Mouse (Mus musculus) layer of hippocampus, adult 18-20 months (tissue): ENCODE measurements around the gene Npas3. TPM values are rescaled to one million over a fixed set of nuclear protein-coding genes. Genes with fewer than 3 reads are reported as not detected.

Source experiments
- DNase-seq, 2 experiments: peaks; one replicate each; pipeline ENCODE4 v3.0.0; 2022; ENCODE audit warnings: low spot score in 2 of 2
- total RNA-seq, 2 experiments: library from RNA; stranded (reverse); gene quantifications; 2 replicates each; pipeline ENCODE4 v1.2.3; 2021

Npas3 gene
- total RNA-seq, 2 experiments from 2014 or later: 23.5 to 24.8 TPM

DNA sequence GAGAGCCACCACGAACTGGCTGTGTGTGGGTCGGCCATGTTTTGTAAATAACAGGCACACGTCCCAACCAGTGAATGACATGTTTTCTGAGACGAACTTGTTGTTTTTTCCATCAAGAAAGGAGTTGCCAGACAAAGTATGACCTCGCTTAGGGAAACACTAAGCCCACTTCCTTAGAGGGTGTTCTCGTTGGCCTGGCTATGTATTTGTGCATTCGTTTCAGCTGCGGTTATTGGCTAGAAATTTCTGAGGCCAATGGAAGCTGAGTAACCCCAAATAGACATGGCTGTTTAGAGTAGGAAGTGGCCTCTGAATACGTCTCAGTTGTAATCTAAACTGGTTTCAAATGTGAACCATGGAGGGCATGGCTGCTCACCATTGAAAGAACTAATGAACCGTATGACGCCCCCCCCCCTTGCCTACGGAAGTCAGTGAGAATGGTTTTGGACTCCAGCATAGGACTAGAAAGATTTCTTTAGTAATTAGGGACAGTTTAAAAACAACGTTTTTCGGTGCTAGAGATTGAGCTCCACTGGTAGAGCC is 523.0 kb downstream of the Npas3 start:
- DNase-seq: no peak

DNA sequence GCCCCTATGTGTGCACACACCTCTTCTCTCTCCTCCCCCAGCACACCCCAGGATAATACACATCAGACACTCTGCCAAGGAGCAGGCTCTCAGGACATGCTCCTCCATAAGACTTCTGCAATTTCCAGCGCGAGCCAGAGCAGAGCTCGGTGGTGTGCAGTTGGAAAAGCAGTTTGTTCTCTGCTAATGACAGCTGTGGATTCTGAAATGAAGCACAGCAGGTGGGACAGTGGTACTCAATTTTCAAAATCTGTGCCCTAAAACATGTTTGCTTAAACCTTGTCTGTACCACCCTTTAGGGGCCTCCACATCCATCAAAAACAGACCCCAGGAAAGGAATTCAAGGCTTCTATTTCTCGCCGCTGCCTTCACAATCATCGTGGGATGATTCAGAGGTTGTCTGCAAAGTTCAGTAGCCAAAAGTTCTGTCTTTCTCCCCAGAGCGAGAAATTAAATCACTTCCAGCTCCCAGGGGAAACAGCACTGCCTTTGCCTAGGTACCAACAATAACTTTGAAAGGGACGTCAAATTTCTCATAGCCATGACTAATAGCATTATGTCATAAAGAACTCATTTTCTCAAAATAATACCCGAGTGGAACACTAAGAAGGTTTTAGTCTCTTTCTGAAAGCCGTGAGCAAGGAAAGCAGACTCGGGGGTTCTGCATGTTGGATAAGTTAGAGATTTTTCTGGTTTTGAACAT is 533.5 kb downstream of the Npas3 start:
- no peak for DNase-seq

DNA sequence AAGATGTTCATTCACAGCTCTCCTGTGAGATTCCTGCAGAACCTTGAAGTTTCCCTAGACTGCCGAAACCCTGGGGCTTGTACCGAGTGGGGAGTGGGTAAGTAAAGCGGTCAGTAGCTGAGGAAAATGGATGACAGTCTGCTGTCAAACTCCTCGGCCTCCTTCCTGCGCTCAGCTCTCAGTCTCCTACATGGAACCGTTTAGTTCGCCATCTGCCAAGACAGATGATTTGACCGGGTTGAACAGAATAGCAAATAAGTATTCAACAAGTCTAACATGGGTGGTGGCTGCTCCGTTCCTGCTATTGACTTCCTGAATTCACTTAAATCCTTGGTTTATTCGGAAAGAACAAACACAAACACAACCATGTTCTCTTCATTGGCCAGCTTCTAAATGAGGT is 541.0 kb downstream of the Npas3 start:
- DNase-seq: peak in 1 of 2 experiments; percentile 37

DNA sequence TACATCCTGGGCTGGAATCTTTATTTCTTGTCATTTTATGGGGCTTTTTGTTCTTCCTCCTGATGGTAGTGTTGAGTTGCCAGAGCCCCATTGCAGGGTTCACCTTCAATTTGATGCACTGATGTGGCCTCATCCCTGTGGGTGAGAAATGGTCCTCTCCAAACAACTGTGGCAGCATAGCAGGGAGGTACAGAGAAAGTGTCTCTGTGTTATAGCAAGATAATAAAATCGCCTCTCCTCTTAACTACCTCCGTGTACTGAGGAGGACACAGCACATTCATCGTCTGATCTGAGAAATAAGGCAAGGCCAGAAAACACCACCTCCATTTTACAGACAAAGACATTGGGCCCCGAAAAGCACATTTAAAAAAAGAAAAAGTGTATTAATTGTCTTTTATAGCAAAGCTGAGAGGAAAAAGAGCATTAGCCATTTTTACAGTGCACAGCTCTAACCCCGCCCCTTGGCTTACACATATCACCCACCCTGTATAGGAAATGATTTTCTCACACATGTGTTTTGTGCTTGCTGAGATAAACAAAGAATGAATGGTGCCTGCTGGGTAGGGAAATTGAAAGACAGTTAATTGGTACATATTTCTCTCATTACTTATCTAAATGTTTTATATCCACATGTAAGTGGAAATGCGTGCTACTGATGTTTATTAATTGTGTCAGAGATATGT is 546.4 kb downstream of the Npas3 start:
- no peak for DNase-seq

DNA sequence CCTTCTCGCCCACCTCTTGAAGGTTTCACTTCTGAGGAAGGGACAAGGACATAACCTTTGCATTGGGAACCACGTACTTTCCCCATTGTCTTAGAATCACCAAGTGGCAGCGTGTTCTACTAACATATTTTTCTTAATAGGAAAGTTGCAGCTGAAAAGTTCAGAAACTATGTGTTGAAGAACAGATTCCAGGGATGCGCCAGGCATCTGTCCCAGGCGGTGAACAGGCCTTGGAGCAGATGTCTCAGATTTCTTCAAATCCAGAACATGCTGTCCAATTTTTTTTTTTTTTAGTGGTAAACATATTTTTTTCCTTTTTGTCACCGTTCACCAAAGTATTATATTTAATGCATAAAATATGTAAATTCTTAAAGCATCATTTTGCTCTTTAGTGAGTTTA is 553.4 kb downstream of the Npas3 start:
- DNase-seq: peak; percentile 37 to 60

DNA sequence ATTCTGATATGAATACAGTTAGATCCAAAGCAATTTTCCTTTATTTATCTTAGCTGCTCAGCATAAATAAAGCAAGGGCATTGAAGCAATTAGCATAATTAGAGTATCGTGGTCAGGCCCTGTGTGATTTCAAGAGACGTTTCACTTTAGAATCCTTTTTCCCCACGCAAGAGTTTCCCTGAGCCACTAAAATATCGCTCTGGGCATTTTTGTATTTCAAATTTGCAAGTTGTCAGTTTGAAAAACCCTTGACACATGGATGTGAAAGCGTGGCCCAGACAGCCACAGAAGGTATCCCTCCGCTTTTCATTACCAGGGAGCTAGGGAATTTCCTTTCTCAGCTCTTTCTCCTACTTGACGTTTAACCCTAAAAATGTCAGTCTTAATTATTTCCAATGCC is 553.9 kb downstream of the Npas3 start:
- DNase-seq: no peak

DNA sequence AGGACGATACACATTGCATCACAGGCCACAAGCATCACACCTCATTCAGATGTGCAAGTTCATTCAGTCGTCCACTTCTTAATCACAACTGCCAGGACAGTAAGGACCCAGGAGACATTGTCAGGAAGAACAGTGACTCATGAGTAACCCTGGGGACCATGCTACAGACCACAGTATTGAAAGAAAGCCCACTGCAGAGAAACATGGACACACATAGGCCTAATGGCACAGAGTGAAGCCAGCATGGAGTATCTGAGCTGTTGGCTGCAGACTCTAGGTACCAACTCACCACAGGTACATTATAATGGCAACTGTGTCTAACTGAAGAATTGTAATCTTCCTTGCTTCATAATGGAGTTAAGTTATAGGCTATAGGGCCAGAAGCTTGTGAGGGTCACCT is 561.6 kb downstream of the Npas3 start:
- DNase-seq: no peak

DNA sequence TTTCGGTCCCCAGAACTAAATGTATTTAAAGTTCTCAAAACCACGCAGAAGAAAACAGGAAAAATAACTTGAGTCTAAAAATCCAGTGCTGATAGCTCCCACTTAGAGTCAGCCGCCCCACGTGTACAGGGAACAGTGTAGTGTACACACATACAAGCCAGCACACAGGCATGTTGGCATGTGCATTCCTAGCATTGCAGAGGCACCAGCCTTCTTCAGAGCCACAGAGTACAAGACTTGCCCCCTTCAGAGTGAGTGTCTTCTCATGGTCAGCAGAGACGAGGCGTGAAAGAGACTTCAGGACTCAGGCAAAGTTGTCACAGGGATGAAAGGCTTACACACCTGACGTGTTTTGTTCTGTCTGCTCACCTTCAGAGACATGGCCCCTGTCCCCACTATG is 565.8 kb downstream of the Npas3 start:
- DNase-seq: no peak

DNA sequence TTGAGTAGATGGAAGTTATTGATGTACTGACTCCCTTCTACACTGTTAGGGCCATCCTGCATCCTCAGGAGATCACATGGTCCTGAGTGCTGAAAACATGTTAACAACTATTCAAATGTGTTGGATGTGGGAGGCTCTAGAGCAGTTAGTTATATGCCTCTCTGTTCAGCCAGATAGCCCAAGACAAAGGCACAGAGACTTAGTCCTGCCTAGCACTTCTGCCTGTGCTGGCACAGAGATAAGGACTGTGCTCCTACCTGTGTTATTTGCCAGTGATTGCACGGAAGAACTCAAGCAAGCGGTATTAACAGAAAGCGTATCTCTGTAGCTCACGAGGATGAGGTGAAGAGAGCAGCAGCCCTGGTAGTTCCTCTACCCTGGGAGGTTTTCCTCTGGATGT is 571.5 kb downstream of the Npas3 start:
- DNase-seq: no peak

DNA sequence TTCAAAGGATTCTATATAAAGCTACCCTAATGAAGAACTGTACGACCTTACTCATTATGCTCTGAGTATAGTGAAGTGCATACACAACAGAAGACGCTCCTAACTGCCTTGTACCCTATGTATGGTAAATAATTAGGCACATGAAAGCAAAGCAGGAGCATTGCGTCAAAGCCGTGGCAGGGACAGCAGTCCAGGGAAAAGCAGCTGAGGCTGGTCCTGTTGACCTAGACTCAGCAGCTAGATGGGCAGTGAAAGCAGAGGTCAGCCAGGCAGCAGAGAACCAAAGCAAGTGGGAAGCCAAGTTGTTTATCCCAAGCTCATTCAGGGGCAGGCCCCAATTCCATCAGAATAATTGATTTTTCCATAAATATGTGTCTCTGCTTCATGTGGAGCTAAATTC is 574.4 kb downstream of the Npas3 start:
- no peak for DNase-seq

DNA sequence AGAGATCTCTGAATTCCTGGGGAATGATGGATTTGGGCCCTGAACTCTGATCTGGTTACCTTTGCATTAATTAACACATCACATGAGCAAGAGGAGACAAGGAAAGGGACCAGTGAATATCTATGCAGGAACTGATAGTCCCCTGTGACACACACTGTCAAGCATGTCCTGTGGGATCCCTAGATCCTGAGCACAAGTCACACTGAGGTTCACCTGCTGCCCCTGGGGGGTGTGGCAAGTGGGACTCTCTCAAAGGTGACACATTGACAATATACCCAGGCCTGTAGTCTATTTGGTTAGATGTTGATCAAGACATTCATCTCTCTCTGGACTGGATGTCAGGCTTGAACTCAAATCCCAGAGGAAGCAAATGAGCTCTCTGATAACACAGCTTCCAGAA is 576.8 kb downstream of the Npas3 start:
- no peak for DNase-seq

DNA sequence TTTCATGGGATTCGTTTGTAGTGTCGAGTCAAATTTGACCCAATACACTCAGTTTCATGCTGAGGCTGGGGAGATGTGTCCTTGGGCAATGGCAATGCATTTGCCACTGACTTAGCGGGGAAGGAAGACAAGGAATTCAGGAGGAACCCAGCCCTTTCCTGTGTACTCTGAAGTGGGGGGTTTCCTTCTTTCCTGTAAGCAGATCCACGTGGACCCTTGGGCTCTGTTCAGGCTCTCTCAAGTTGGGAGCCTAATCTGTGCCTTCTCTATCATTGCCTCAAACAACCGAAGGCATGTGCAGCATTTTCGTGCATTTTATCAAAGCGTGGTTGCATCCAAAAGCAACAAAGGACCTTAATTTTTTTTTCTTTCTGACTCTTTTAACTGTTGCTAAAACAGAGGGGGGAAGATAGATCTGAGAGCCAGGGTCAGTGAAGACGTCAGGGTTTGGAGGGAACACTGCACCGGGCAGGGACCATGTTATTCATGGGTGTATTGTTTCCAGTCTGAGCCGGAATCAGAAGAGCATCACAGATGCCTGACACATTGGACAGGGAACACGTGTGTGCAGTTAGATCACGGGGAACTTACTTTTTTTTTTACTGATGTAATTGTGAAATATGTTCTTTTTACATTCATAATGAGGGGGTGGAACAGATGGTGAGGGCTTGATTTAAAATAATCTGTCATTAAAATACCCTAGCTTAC is 577.6 kb downstream of the Npas3 start:
- DNase-seq: peak in 1 of 2 experiments; percentile 59

DNA sequence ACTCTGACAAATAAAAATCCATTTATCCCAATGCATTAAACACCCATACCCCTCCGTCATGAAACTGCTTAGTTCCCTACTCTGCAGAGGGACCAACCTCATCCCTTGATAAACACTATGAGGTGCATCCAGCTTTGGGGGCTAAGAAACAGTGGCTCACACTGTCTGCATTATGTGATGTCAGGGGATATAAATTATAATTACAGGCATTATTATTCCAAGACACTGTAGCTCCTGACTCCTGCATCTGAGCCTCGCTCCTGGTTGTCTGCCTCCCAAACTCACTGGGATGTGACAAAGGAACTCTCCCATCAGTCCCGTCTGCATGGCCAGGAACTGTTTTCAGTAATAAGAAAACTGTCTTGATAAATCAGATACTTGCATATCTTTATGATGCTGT is 578.3 kb downstream of the Npas3 start:
- DNase-seq: no peak

DNA sequence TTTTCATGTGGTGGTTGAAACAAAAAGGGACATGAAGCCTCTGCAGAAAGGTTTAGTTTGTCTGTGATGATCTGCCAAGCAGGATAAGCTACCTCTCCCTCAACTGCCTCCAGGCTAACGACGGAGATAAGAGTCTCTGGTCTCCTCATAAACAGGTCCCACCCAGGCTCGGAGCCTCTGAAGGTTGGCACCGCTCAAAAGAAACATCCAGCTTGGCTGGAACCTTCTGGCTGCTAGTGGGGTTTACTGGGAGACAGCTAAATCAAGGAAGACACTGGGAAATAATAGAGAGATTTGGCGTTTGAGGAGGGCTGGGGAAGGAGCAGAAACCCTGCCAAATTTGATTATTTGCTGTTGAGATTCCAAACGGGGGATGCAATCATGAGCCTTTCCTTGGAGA is 584.1 kb downstream of the Npas3 start:
- no peak for DNase-seq

DNA sequence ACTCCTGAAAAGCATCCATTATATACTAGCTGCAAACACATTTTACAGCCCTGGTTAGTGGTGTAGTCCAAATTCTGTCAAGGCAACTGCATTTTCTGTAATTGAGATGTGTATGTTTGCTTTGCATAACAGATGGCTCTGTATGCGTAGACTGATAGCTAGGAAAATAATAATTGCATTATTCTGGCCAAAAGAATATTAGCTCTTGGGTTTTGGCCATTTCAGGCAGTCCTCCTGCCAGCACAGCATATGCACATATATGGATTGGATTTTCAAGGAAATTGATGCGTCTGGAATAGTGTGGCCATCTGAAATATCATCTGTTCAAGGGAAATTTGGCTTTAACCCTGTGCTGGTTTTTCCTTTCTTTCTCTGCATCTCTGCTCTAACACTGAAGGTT is 584.9 kb downstream of the Npas3 start:
- peak in 1 of 2 experiments; percentile 30 for DNase-seq

DNA sequence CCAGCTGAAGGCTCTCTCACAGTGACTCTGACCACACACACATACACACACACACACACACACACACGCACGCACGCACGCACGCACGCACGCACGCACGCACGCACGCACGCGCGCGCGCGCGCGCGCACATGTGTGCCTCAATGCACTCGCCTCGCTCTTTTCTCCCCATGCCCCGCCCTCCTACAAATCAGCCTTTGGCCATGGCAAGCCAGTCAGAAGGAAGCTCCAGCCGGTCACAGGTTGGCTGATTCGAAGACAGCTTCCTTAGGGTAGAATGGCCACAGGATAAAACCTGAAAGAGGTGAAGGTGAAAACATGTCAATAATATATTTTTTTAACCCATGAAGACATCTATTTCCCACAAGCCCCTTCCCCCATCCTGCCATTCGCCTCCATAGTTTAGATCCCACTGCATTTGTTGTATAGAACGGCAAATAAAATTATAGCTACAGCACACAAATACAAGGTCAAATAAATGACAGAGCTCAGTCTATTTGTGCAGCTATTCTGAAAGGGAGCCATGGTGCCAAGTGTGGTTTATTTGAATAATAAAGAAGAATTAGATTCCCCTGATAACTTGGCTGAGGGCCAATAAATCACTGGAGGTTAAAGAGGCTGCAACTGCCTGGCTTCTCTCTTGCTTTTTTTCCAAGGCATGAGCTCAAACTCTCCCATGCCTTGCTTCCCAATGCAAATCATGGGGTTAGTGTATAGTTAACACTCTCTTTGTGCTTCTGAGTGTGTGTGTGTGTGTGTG is 587.7 kb downstream of the Npas3 start:
- DNase-seq: no peak

DNA sequence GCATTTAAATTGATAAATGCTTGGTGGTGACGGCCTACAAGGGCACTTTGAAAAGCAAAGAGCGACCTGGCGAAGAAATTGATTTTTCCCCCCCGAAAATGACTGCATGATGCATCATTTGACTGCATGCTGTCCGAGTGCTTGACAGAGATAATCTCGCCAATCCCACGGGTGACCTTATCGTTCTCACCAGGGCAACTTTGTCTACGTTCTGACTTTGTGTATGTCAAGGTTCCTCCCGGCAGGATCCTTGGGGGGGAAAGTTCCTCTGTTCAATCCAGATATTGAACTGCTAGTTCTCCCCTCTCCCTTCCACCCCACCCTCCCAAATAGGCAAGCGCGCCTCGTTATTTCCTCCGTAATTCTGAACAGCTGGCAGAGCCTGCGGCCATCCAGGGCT is 588.9 kb downstream of the Npas3 start:
- DNase-seq: no peak

DNA sequence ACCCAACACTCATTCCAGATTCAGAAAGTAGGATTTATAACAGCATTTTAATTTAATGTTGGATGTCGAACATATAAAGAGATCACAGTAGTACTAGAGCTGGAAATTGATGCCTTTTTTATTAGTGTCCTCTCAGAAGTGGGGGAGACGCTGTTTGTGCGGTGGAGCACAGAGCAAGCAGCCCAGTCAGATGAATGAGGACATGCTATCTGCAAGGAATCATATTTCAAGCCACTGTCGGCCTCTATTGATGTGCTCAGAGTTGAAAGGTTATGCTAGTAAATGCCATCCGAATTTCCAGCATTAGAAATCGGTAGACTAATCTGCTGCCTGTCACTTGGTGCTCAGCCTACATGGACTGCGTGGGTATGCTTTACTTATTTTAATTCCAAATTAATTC is 590.1 kb downstream of the Npas3 start:
- no peak for DNase-seq

DNA sequence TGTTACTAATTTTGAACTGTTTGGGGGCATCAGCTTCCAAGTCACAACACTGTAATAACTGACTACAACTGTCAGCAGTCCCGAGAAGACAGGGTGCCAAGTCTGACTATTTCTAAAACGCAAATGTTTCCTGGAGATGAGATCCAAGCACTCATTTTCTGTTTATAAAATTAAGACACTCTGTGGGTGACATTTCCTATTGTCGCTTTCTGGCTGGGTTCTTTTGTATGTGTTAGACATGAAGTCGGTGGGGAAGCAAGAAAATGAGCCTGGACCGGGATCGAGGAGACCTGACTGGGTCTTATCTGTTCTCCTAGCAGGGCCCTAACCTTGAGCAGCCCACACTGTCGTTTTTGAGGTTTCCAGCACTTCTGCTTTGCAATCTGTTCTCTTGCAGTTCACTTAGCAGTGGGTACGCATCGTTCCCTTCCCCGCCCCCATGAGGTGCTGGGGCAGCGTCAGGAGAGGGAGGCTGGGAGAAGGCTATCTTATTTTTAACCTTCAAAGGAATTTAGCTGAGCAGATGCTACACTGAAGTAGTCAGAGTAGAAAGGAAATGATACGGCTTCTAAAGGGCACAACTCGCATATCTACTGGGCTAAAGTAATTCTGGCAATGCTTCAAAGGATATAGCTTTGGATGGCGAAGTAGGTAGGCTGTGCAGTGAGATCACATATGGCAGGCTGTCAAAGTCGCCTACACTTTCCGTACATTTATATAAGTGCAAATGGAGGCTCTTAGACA is 593.6 kb downstream of the Npas3 start:
- DNase-seq: peak; percentile 27 to 73

DNA sequence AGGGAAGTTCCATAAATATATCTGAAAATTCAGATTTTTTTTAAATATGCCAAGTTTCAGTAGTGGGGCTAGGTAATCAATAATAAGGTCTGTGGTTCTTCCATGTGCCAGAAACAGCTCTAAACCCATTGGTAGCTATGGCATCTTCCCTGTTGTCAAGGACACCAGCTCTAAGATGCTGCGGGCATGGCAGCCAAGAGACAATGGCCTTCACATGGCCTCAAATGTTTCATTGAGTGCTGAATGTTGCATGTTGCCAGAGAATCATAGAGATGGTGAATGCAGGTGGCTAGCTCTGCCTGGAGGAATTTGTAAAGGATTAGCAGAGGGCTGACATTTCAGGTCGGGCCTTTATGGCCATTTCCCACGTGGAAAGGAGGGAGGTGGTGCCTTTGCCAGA is 595.1 kb downstream of the Npas3 start:
- DNase-seq: no peak
